8 mouse cellular contexts compared by ENCODE assay signal in the genomic region with DNA sequence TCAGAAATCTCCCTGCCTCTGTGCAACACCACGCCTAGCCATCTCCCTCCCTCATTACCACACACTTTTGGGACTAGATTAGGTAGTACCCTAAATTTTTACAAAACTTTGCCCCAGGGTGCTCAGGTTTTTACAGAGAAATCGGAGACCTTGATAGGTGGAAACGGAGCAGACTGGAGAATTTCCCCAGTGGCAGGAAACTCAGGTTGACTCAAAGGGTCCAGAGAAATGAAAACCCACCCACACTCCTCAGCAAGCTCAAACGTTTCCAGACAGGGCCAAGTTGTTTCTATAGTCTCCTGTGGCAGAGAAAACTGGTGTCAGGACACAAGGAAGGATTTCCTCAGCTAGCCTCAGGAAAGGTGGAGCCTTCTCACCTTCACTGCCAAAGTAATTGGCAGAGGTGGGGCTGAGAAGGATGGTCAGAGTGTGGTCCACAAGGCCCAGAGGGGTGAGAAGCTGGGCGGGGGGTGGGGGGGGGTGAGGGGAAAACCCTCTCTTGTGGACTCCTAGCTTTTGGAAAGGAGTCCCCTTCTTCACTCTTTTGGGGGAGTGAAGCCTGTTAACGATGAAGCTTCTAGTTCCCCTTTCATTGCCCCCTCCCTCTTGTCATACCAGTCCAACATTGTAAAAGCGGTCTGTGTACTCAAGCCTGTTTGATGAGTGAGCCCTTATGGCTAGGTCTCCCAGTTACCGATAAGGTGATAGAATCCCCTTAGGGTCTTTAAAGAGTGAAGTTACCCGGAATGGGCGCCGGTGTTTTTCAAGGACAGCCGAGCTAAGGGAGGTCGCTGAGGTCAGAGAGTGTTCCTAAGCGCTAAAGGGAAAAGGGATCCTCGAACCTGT. TPM values are rescaled to one million over a fixed set of nuclear protein-coding genes. Genes with fewer than 3 reads are reported as not detected.
DNase-seq lines count a peak whose midpoint lies in the region; ATAC-seq and TF ChIP-seq lines count a peak whose summit lies in the region.

No protein-coding gene starts in this region.

- peak overlapping the region; percentile 98 for H3K27ac ChIP-seq in layer of hippocampus, adult 2 months
- peak overlapping the region; percentile 95 for H3K27ac ChIP-seq in bone marrow macrophage, adult 2 months (ENCODE audit: insufficient read depth, low read depth, low read length)
- H3K27ac ChIP-seq in hindbrain, postnatal 0 days, result peak overlapping the region; percentile 91

- no peak for ATAC-seq in hindbrain, postnatal 0 days

- no peak for TF ChIP-seq CTCF in layer of hippocampus, adult 2 months (conservative IDR thresholded peaks at IDR 0.05)
- TF ChIP-seq CTCF in bone marrow macrophage, adult 2 months (IDR thresholded peaks at IDR 0.05; ENCODE audit: low read depth, low read length), result no peak
- TF ChIP-seq CTCF in hindbrain, postnatal 0 days (IDR thresholded peaks at IDR 0.05; ENCODE audit: low read depth), result no peak

- WGBS in hindbrain, postnatal 0 days, result 16% methylated on average over 15 of the region's 15 CpGs

- no peak for DNase-seq in layer of hippocampus, adult 2 months (ENCODE audit: low spot score in 2 of 2)
- no peak for DNase-seq in layer of hippocampus, postnatal 36 days
- DNase-seq in hindbrain, postnatal 0 days (ENCODE audit: low spot score), result no peak
- peak; percentile 38 for DNase-seq in naive thymus-derived CD4-positive, alpha-beta T cell, adult 2 months (ENCODE audit: low read depth)
- DNase-seq in left cerebral cortex, postnatal 10 days (ENCODE audit: extremely low spot score in 1 of 2, low spot score in 2 of 2), result no peak
- no peak for DNase-seq in retina, embryonic 14.5 days (ENCODE audit: low spot score)
- no peak for DNase-seq in ovary, postnatal 10 days (ENCODE audit: low spot score)

- H3K9me3 ChIP-seq in hindbrain, postnatal 0 days (ENCODE audit: low read length), result no peaks in the 10 kb centered on the region

- peaks cover 51% of the 10 kb centered on the region for H3K4me1 ChIP-seq in bone marrow macrophage, adult 2 months (ENCODE audit: control insufficient read depth, insufficient read depth, low read length)
- peaks cover 18% of the 10 kb centered on the region for H3K4me1 ChIP-seq in hindbrain, postnatal 0 days (ENCODE audit: insufficient read depth, low read length)

- no peaks in the 10 kb centered on the region for H3K36me3 ChIP-seq in hindbrain, postnatal 0 days (ENCODE audit: insufficient read depth, low read length)

- peak overlapping the region; percentile 76 for H3K4me3 ChIP-seq in layer of hippocampus, adult 2 months
- H3K4me3 ChIP-seq in bone marrow macrophage, adult 2 months (ENCODE audit: insufficient read depth, low read length), result peak overlapping the region; percentile 85
- H3K4me3 ChIP-seq in hindbrain, postnatal 0 days (ENCODE audit: low read length), result peak overlapping the region; percentile 66

- H3K9ac ChIP-seq in hindbrain, postnatal 0 days (replicated peaks; ENCODE audit: low read length), result peak overlapping the region; percentile 72

- intact Hi-C loops in left cerebral cortex, postnatal 10 days (cut with DNase I), result no loop called here

- peak overlapping the region; percentile 91 for H3K4me2 ChIP-seq in hindbrain, postnatal 0 days (ENCODE audit: low read depth, low read length)

- TF ChIP-seq POLR2A in bone marrow macrophage, adult 2 months (IDR thresholded peaks at IDR 0.05; ENCODE audit: borderline replicate concordance, low read depth, low read length), result no peak

- H3K27me3 ChIP-seq in hindbrain, postnatal 0 days (ENCODE audit: insufficient read depth, low read length), result no peaks in the 10 kb centered on the region

RNA-seq across cellular contexts. Expression of gene Arhgef2, which starts 14.6 kb away (rescaled TPM):
- total RNA-seq in layer of hippocampus, adult 2 months (2021), result 100 to 1,000 TPM; 268 to 283 TPM
- 100 to 1,000 TPM; 250 to 265 TPM for total RNA-seq in layer of hippocampus, postnatal 36 days (2021)
- 140 and 154 TPM in 2 replicates for polyA plus RNA-seq in bone marrow macrophage, adult 2 months (2012; ENCODE audit: insufficient read depth, insufficient read length, missing spikeins)
- total RNA-seq in hindbrain, postnatal 0 days (2014; rRNA removed), result 93.4 and 100 TPM in 2 replicates
- polyA plus RNA-seq in hindbrain, postnatal 0 days (2015; fragmentation: Nextera tagmentation; extraction: Ambion mirVana), result 56.0 and 57.1 TPM in 2 replicates
- 100 to 1,000 TPM; 257 to 264 TPM for total RNA-seq in left cerebral cortex, postnatal 10 days (2021)

RNA-seq across cellular contexts. Expression of gene Rxfp4, which starts 32.6 kb away (rescaled TPM):
- total RNA-seq in layer of hippocampus, adult 2 months (2021), result not detected
- total RNA-seq in layer of hippocampus, postnatal 36 days (2021), result not detected
- not detected in 2 replicates for polyA plus RNA-seq in bone marrow macrophage, adult 2 months (2012; ENCODE audit: insufficient read depth, insufficient read length, missing spikeins)
- not detected in 2 replicates for total RNA-seq in hindbrain, postnatal 0 days (2014; rRNA removed)
- polyA plus RNA-seq in hindbrain, postnatal 0 days (2015; fragmentation: Nextera tagmentation; extraction: Ambion mirVana), result not detected in 2 replicates
- not detected for total RNA-seq in left cerebral cortex, postnatal 10 days (2021)

RNA-seq across cellular contexts. Expression of gene Ssr2, which starts 44.7 kb away (rescaled TPM):
- 10 to 100 TPM; 86.8 to 91.6 TPM for total RNA-seq in layer of hippocampus, adult 2 months (2021)
- total RNA-seq in layer of hippocampus, postnatal 36 days (2021), result 10 to 100 TPM; 97.1 to 98.9 TPM
- 71.3 and 83.2 TPM in 2 replicates for polyA plus RNA-seq in bone marrow macrophage, adult 2 months (2012; ENCODE audit: insufficient read depth, insufficient read length, missing spikeins)
- 247 and 307 TPM in 2 replicates for total RNA-seq in hindbrain, postnatal 0 days (2014; rRNA removed)
- 209 and 210 TPM in 2 replicates for polyA plus RNA-seq in hindbrain, postnatal 0 days (2015; fragmentation: Nextera tagmentation; extraction: Ambion mirVana)
- 100 to 1,000 TPM; 127 to 128 TPM for total RNA-seq in left cerebral cortex, postnatal 10 days (2021)
